In the genomic region with DNA sequence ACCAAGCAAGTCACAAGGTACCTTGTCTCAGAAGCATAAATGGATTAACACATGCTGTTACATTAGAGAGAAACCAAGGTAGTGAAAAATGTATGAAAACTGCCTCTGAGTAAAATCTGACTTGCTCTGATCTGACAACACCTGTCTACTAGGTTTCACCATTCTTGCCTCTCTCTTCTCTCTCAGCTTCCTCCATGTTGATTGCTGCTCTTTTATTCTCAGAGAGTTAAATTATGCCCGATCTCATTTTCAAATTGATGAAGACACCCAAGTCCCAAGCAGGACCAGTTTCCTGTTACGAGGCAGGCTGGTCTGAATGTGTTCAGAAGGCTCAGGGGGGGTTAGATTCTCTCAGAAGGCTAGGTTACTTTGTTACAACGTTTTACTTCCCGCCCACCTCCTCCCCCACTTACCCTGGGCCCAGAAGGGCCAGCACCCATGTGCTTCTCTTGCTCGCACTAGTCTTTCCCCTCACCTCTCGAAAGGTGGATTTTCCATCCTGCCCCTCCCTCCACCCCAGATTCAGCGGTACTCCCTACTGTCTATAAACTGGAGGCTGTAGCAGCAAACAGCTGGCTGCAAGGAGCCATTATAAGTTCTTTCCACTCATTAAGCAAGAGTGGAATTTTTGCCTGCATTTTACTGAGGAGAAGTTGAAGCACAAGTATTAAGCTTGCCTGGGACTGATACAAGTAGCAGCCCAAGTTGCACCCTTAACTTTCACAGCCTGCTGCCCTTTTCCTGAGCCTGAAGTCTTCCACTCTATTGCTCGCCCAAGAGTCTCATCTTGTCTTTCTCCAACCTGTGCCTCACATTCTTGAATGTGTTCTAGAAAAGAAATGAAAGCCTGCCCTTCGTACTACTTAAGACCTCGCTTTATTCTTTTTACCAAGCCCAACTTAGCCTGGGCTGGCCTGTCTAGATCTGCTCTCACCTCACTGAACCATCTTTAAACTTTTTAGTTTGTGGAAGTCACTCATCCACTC, we compare ENCODE assay signal across 1 mouse cellular context.
TF ChIP-seq lines count a peak whose summit lies in the region.

No protein-coding gene starts in this region.

TF ChIP-seq in CH12.LX, 34 proteins besides CTCF, POLR2A, EP300 and RAD21 (continued from another document):
- TF ChIP-seq JUN (IDR thresholded peaks at IDR 0.05; ENCODE audit: insufficient read depth, low read depth, low read length) (0 out of 2 replicates have a peak, but pooled peaks have one; percentile 15), ETS1 (conservative IDR thresholded peaks at IDR 0.05; ENCODE audit: low read depth, low read length) (peak; percentile 24)
